In the genomic region with DNA sequence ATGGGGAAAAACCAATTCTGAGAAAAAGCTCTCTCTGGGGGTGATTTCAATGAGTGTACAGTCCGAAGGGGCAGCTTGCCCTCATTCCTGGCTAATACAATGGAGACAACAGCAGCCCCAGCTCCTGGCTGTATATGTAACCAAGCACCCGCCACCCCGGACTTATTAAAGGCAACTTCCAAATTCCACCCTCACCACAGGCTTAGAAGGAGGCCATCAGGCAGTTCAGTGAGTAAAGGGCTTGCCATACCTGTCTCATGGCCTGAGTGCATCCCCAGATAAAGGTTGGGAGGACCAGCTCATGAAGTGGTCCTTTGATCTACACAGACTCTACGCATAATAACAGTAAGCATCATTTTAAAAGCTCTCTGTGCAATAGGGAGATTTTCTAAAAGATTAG, we compare ENCODE assay signal across 22 mouse cellular contexts. TPM values are rescaled to one million over a fixed set of nuclear protein-coding genes. Genes with fewer than 3 reads are reported as not detected.
"Had no signal": no experiment of that assay in that cellular context is flagged by ENCODE, and none has a peak within 500 bp of the region (broad histone marks: within the 10 kb centered on the region; RNA-seq: fewer than 3 reads in every experiment).

No protein-coding gene starts in this region.

- H3K4me1 ChIP-seq: stomach, embryonic 15.5 days had no signal

- H3K4me2 ChIP-seq: lung, embryonic 15.5 days; midbrain, embryonic 12.5 days; neural tube, embryonic 12.5 days; stomach, embryonic 15.5 days had no signal

- ATAC-seq: lung, postnatal 0 days had no signal

- DNase-seq: lung, adult 2 months; lung, postnatal 14 days; lung, postnatal 36 days; midbrain, embryonic 14.5 days; right cerebral cortex, postnatal 14 days; thymus, adult 2 months; thymus, postnatal 25 days; thymus, postnatal 4 days had no signal

- H3K9me3 ChIP-seq: lung, embryonic 15.5 days; midbrain, embryonic 12.5 days; neural tube, embryonic 12.5 days; stomach, embryonic 15.5 days had no signal

- H3K9ac ChIP-seq: liver, embryonic 14.5 days; lung, embryonic 15.5 days; midbrain, embryonic 12.5 days; neural tube, embryonic 12.5 days; stomach, embryonic 15.5 days had no signal

- H3K4me3 ChIP-seq: lung, embryonic 15.5 days; megakaryocyte, embryonic 14.5 days; midbrain, embryonic 12.5 days; neural tube, embryonic 12.5 days; stomach, embryonic 15.5 days had no signal

- H3K27ac ChIP-seq: liver, embryonic 14.5 days; lung, embryonic 15.5 days; macrophage; midbrain, embryonic 12.5 days; neural tube, embryonic 12.5 days; stomach, embryonic 15.5 days; stomach, postnatal 0 days had no signal

- H3K36me3 ChIP-seq: lung, embryonic 15.5 days; midbrain, embryonic 12.5 days; neural tube, embryonic 12.5 days; stomach, embryonic 15.5 days had no signal

RNA-seq across cellular contexts. Expression of gene Tmem114, which starts 4.1 kb away (rescaled TPM):
- total RNA-seq: monocyte, adult 5-6 weeks; neutrophil, adult 5-6 weeks had no signal
- polyA plus RNA-seq: liver, embryonic 16.5 days; lung, adult 2 months; lung, embryonic 15.5 days; lung, postnatal 0 days; macrophage; midbrain, embryonic 12.5 days; midbrain, embryonic 14.5 days; neural tube, embryonic 12.5 days; spleen, adult 2 months; stomach, postnatal 0 days; urinary bladder, adult 2 months had no signal
